Mouse (Mus musculus) common myeloid progenitor, adult 5-6 weeks (primary cell): Measurements from ENCODE around the gene Cdadc1. TPM values are rescaled to one million over a fixed set of nuclear protein-coding genes. Genes with fewer than 3 reads are reported as not detected.

Experiments used
- ATAC-seq: replicated peaks from 2 replicates; pipeline ENCODE4 v1.8.0; 2016; ENCODE audit warnings: low read depth, mild to moderate bottlenecking, moderate TSS enrichment, inconsistent platforms; ENCODE audit not compliant: poor library complexity, severe bottlenecking
- total RNA-seq: library from RNA; stranded (forward); fragments of 200-1000, 187-1606 nt; gene quantifications from 2 replicates; pipeline ENCODE4 v1.2.3, GENCODE M21; 2017

Cdadc1 gene
- total RNA-seq, 1 experiment from 2014 or later, result 25.2 TPM

GRCm38 (mm10) chr14:59547530-59547929 lies 50.2 kb downstream of the Cdadc1 start:
- no peak for ATAC-seq

DNA sequence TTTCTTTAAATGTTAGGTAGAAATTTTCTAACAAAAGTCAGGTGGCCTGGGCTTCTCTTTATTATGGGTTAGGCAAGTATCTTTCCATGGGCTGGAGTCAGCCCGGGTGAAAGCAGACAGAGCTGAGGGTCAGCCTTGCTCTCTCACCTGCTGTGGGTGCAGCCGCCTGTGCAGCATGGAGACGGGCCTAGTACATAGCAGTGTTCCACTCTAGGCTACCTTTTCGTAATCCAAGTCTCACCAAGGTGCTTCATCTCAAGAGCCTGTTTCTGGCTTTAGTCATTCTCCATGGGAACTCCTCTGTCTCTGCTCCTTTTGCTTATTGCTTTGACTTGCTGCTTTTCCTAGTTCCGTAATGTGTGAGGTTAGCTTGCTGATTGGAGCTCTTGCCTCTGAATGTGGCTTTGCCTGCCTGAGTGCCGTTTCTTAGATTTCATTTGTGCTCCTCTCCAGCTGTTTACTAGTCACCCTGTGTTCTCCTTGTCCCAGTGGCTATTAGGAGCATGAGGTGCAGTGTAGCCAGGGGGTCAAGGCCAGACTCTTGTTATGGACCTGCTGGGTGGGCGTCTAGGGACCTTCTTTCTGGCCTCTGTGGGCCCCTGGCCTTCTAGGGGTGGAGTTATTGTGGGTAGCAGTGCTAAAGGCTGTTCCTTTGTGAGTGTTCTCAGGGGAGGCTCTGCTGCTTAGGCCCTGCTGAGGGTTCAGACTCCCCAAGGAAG lies 51.4 kb downstream of the Cdadc1 start:
- no peak for ATAC-seq

DNA sequence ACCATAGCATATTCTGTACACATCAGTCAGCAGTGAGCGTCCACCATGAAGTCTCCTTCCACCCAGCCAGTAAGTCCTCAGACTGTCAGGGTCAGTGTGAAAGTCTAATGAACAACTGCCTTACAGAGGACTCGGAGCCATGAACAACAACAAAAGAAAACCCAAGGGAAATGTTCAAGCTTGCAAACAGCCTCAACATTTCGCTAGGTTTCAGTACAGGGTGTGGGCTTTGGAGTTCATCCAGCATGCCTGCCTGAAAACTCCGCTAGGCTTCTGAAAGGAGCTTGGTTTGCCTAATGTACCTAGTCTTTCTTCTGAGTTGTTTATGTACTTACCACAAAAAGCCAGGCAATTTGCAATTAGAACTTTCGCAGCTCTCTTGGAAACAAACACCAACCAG lies 53.8 kb downstream of the Cdadc1 start:
- no peak for ATAC-seq

DNA sequence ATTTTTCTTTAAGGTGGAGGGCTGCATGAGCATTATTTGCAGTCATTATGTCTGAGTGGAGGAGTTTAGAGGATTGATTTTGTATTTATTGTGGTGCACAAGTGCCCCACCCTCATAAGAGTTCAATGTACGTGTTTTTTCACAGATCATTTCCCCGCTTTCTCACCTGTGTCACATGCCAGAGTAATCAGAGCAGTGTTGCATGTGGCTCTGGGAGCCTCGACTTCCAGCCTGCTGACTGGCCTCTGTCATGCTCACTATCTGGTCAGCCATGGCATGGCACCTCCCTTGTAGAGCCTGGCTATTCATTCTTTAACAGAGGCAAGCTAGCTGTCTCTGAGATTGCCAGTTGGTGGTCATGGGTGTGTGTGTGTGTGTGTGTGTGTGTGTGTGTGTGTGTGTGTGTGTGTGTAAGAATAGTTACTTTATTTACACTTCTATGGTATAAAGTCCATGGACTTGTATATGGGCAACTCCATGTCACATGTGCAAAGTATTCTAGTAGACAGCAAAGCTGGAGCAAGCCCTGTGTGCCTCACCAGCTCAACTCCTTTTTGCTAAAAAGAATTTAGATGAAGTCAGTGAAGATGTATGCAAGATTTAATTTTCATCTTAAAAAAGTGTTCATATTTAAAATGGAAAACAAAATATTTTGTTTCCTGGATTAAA lies 54.5 kb downstream of the Cdadc1 start:
- no peak for ATAC-seq

- ATAC-seq, result no peak
Observed at GRCm38 (mm10) chr14:59540761-59541160, 57.0 kb downstream of the Cdadc1 start.

DNA sequence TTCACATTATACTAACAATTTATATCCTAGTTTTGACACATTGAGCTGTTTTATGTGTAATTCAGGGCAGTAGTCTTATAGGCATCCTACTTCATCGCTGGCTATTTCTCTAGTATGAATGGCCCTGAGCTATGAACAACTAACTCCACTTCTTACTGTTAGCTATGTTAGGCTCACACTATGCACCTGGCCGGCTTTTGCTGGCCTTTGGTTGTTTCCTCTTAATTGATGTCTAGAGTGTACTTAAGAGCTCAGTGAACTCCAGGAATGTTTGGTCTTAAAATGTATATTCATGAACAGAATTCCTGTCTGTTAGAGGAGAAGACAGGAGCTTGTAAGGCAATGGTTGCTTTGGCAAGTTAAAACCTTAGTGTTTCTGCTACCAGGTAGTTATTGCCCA lies 57.5 kb downstream of the Cdadc1 start:
- ATAC-seq, result no peak

DNA sequence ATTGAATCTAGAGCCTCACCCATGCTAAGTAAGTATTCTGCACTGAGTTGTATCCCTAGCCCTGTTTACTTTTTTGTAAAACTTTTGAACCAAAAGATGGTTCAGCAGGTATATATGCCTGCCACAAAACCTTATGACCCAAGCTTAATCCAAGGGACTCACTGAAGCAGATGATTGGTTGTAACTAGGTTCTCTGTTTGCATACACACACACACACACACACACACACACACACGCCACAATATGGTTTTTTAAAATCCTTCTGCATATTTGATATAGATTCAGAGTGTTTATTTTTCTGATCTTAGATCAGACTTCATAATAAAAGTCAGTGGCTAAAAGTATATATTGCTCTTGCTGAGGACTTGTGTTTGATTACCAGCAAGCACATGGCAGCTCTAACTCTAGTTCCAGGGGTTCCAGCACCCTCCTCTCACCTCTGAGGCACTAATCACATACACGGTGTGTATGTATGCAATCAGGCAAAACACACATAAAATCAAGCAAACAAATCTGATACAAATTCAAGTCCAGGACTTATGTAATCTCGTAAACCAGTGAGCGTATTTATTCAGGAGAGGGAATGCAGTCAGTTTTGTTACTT lies 59.8 kb downstream of the Cdadc1 start:
- ATAC-seq, result no peak

GRCm38 (mm10) chr14:59533908-59534307 lies 63.9 kb downstream of the Cdadc1 start:
- ATAC-seq, result no peak

DNA sequence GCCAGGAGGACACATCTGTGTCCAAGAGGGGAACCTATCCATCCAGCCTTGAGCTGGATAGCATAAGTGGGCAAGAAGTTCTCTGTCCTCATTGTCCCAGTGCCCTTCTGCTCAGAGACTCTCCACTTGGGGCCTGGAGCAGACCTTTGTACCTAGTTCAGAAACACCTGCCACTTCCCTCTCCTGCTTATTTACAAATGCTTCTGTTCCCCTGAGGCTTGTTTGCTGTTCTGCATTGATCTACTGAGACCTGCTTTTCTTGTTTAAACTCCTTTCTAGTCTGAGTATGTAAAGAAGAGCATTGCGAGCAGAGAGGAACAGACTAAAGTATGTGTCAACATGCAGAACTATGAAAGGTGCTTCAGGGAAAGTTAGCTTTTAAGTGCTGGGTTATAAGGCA lies 64.8 kb downstream of the Cdadc1 start:
- ATAC-seq, result no peak

DNA sequence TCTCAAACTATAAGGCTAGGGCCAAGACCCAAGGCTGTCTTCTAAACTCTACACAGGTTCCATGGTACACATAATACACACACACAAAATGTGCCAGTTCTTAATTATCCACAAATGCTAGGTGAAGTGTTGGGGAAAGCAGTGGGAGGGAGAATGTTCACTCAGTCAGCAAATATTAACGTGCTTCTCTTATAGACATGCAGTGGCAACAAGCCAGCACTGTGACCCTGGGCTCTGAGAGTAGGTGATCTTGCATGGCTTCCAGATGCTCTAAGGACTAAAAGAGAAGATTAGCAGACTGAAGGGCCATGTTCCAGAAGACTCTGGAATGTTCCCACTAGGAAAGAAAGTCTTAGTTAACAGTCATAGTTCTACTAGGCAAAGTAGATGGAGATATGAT lies 67.0 kb downstream of the Cdadc1 start:
- ATAC-seq, result no peak

DNA sequence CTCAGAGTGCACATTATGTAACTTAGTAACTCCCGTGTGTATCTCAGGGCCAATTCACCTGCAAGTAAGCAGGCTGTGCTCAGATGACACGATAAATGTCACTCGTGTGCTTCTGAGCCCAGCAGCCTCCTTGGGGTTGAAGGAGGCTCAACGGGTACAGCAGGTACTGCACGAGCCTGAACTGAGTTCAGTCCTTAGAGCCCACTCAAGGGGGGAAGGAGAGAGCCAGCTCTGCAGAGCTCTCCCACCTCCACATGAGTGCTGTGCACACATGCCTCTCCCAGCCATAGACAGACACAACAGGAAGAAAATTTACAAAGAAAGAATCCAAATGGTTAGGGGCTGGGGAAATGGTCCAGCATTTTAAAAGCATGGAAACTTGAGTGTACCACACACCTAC lies 71.9 kb downstream of the Cdadc1 start:
- ATAC-seq, result no peak

DNA sequence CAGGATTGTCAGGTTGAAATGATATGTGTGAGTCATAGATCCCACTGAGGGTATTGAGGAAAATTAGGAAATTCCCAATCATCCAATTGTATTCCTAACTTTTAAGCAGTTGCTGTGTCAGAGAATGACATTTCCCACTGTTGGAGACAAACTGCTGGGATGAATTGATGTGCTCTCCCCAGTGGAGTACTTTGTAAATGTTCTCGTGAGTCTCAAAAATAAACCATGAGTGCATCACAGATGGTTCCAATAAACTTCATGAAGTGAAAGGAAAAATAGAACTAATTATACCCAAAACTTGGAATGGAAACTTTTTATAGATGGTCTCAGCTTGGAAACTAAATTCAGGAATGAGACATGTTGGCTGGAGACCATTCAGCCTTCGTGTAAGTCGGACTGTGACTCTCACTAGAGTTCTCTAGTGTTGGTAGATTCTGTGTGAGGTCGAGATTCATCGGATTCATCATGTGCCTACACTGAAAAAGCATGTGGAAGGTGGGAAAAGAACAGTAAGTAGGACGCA lies 83.8 kb downstream of the Cdadc1 start:
- ATAC-seq, result no peak

Other genes with a start within 250 kb of the Cdadc1 start
- 1.5 TPM in 2 replicates for gene Phf11d, start 232.5 kb downstream of the Cdadc1 start, total RNA-seq
- 0.69 and 2.9 TPM in 2 replicates for gene Phf11c, start 202.6 kb downstream of the Cdadc1 start, total RNA-seq
- gene Setdb2, start 157.1 kb downstream of the Cdadc1 start, total RNA-seq, result 32.4 and 49.0 TPM in 2 replicates
- gene Cab39l, start 157.0 kb downstream of the Cdadc1 start, total RNA-seq, result 27.5 and 30.2 TPM in 2 replicates
- 0.39 and 0.87 TPM in 2 replicates for gene Shisa2, start 27.3 kb upstream of the Cdadc1 start, total RNA-seq